Mouse (Mus musculus) kidney, postnatal 4 days (tissue): ENCODE measurements around the gene Stpg1.

Experiments used
- DNase-seq, 2 experiments: peaks; one replicate each; pipeline ENCODE4 v3.0.0; 2021; ENCODE audit warnings: mixed read lengths in 2 of 2

Stpg1 gene

DNA sequence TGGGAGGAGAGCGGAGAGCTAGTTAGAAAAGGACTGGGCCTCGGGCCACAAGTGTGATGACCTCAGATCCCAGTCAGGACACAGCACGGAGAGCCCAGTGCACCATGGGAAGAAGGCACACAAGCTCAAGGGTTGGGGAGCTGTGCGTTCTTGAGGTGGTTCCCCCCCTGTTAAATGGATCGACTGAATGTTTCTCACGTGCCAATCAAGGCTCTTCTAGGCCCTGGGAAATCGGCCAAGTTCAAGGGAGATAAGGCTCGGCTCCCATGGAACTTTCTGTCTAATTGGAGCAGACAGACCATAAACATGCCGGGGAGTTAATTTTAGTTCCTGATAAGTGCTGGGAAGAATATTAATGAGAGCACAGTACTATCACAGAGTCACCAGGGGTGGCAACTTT is 70.8 kb downstream of the Stpg1 start:
- peak; percentile 59 to 71 for DNase-seq

GRCm38 (mm10) chr4:135567042-135567441 is 72.5 kb downstream of the Stpg1 start:
- peak in 1 of 2 experiments; percentile 18 for DNase-seq

DNA sequence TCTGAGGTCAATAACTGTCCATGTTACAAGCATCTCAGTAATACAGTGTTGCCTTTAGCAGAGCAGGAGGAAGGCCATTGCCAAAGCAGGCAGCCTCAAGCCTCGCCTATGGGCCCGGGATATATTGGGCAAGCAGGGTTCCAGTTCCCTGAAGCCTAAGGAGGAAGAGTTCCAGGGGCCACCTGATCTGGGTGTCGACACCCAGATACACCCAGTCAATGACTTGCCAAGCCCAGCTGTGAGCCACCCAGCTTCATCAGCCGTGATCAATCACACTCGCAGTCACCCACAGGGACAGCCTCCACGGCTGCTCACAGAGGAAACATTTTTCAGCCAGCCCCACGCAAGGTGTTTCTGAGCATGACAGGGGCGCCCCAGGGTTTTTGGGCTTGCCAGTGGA is 72.9 kb downstream of the Stpg1 start:
- DNase-seq, result no peak

- DNase-seq, result peak; percentile 32 to 43
Observed at GRCm38 (mm10) chr4:135569201-135569600, 74.6 kb downstream of the Stpg1 start.

DNA sequence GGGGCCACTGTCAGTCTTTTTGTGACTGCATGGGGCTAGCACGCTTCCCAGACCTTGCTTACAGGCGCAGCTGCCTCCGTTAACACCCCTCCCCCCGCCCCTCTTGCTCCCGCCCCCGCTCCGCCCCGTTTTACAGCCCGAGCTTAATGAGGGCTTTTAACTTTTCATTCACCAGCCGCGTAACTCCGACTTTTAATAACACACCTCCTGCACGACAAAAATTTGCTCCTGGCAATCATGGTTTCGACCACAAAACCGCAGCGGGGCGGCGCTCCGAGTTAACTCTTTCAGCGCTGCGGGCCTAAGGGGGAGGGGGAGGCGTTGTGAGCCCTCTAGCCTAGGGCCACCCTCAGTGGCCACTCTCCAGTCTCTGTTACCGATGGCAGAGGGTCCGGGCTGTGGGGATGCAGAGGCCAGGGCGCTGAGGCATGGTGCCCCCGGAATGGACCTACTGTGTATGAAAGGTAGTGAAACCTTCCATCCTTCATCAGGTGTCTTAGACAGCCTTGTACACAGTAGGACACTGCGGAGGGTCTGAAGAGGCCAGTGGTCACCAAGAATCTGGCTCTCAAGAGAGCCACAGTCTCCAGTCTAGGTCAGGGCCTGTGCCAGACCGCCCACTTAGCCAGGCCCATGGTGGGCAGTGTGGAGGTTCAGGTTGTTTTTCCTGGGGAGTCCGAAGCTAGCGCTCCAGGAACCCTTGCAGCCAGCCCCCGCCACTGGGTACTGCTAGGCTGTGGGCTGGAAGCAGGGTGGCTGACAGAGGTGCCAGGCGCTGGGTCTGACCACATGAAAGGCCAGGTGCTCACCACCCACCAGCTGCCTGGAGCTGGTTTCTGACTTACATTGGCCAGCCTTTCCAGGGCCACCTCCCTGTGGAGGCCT is 75.8 kb downstream of the Stpg1 start:
- DNase-seq, result peak; percentile 65 to 75

DNA sequence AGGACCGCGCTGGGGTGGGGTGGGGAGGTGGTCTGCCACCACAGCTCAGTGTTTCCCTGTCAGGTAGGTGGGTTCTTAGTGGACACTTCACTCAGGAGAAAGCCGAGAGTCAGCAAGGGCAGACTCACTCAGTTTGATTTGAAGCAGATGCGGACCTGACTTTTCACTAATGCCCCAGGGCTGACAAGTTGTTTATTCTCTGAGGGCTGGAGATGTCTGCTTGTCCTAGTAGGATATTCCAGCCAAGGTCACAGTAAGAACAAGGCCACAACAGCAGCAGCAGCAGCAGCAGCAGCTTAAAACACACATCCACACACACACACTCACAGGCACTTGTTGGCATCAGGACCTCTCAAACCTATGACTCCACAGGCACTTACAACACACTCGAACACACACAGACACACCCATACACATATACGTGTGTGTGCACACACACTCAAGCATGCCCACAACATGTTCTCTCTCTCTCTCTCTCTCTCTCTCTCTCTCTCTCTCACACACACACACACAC is 76.5 kb downstream of the Stpg1 start:
- DNase-seq, result no peak

DNA sequence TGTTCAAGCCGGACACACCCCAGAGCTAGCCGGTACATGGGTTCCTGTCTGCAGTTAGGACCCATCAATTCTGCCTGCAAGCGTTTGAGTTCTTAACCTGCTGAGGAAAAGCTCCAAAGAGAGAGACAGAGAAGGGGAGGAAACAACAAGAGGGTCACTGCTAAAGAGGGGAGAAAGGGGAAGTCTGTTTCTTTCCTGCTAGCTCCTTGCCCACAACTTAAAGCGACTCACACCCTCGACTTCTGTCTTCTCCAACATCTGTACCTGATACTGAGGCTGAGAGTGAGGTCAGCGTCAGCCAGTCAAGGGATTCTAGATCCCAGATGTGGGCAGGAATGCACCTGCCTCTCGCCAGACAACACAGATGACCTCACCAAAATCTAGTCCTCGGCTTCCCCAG is 77.7 kb downstream of the Stpg1 start:
- no peak for DNase-seq

DNA sequence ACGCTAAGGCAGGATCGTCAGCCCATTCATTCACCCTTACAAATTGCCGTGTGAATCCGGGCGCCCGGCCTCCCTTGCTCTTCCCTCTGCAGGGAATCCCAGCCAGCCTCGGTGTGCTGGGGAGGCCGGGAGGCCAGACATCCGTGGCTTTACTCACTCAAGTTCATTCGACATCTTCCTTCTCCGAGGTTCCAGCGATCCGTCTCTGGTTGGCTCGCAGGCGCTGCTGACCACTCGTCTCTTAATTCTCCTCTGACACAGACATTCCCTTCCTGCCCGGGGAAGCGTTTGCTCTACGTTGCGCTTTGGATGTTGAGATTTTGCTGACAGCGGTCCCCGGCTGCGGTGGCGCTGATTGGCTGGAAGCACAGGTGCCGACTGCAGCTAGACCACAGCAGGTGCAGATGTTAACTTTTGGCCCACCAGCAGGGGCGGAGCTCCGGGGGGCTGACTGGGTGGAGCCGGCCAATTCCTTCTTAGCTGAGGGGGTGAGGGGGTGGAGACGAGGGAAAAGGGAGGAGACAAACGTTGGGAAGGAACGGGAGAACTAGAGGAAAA is 78.7 kb downstream of the Stpg1 start, which contains the start of gene Grhl3:
TSS of gene Grhl3 (minus strand) at position 380 of the 558 bp plus-strand sequence.
- DNase-seq, result peak; percentile 67 to 76

GRCm38 (mm10) chr4:135575365-135576140 is 81.0 kb downstream of the Stpg1 start:
- DNase-seq, result no peak

GRCm38 (mm10) chr4:135578490-135578889 is 83.9 kb downstream of the Stpg1 start:
- DNase-seq, result no peak

GRCm38 (mm10) chr4:135579695-135580094 is 85.1 kb downstream of the Stpg1 start:
- no peak for DNase-seq

GRCm38 (mm10) chr4:135581222-135581910 is 86.8 kb downstream of the Stpg1 start:
- DNase-seq, result no peak

DNA sequence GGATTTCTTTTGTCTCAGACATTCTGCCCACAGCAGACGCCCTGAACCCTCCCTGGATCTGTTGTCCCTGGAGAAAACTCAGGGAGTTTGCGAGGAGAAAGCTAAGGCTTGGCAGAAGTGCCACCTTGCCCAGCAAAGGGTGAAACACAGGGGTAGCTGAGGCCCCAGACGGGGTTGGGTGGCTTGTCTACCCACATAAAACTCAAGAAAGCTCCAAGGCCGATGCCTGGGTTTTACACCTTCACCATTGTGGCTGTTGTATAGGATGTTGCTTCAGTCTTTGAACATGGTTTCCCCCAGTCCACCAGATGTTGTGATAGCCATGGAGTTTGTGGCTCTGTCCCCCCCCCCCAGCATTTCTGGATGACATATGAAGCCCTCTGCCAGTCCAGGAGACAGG is 90.2 kb downstream of the Stpg1 start:
- no peak for DNase-seq
